Mouse (Mus musculus) spleen, postnatal 4 days (tissue): ENCODE data around the gene Slc15a3.

Experiments
- DNase-seq, 2 experiments: peaks; one replicate each; pipeline ENCODE4 v3.0.0; 2022; ENCODE audit warnings: low spot score in 2 of 2

Slc15a3 gene

DNA sequence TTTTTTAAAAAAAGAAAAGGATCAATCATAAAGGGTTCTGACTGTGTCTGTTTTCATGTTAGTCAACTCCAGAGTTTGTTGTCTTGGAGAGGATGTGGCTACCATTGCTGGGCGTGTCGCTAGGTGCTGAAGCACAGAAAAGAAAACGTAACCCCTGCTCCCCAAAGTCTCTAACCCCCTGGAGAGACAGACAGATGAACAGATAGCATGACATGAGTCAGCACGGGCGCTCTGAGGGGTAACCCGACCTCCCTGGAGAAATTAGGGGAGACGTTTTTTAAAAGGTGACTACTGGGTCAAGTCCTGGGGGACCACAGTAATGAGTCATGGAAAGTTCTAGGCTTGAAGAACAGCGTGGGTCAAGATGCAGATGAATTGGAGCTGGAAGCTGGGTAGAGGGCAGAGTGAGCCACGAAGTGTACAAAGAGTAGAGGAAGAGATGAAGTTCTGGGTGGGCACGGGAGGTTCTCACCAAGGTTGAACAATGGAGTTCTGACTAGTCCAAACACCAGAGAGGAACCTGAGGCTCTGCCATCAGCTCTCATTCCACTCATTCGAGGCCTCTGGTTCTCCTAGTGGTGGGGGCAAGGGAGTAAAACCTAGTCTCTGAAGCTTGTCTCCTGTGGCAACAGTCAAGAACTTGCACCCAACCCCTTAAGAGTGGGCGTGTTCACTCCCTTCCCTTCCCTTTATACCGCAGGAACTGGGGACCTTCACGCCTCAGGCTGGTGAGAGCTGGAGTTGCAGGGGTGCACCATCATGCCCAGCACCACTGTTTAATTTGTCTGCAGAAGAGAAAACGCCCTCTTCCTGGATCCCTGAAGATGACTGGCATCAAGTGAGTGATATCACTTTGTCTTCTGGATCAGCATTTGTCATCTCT lies at the start of gene Slc15a3:
TSS of gene Slc15a3 (plus strand) at position 718 of the 883 bp plus-strand sequence.
- DNase-seq, result no peak

GRCm38 (mm10) chr19:10790323-10790722 lies 49.2 kb upstream of the Slc15a3 start:
- DNase-seq, result no peak

GRCm38 (mm10) chr19:10793044-10793443 lies 46.5 kb upstream of the Slc15a3 start:
- DNase-seq, result no peak

DNA sequence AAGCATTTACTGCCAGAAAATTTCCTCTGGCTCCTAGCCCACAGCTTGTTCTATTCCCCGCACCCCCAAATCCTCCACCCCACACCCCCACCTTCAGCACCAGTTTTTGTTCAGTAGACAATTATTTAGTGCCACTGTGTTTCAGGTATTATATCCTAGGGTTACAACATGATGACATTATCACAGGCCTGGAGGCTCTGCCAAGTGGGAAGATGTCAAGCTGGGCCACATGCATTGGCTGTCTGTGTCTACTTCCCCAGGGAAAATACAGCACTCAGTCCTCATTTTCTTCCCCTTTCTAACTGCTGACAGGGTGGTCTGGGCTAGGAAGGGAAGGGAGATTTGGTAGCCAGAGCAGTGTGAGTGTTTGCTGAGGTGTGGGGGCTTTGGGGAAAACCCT lies 44.6 kb upstream of the Slc15a3 start:
- no peak for DNase-seq

DNA sequence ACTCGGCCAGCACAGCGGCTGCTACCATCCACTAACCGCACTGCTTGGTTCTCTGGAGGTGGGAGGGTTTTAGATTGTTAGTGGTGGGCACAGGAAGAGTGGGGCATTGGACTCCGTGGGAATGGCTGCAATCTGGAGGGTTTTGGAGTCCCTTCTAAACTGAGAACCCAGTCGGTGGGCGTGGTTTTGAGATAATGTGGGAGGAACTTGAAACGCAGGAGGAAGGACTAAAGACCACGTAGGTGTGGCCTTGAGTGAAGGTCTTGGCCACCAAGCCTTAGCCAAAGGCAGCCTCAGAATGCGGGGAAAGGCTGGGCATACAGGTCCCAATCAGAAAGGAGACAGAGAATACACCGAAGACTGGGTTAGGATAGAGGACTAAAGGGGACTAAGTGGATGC lies 41.0 kb upstream of the Slc15a3 start:
- DNase-seq, result no peak

- DNase-seq, result no peak
Observed at GRCm38 (mm10) chr19:10799155-10799554, 40.4 kb upstream of the Slc15a3 start.

DNA sequence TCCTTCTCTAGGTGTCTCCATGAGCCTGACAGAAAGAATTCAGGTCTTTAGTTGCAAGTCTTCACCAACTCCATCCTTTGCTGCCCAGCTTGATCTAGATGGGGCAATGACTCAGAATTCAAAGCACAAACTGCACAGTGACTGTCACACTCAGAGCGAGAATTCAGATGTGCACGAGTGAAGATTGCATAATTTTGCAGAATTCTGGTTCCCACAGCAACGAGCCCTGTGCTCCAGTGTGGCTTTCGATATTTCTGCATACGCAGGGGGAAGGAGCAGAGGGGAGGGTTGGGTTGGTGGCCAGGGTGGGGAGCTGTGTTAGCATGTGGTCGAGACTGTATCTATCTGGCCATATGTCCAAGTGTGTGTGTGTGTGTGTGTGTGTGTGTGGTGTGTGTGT lies 38.5 kb upstream of the Slc15a3 start:
- DNase-seq, result no peak

GRCm38 (mm10) chr19:10801906-10802305 lies 37.6 kb upstream of the Slc15a3 start:
- DNase-seq, result no peak

DNA sequence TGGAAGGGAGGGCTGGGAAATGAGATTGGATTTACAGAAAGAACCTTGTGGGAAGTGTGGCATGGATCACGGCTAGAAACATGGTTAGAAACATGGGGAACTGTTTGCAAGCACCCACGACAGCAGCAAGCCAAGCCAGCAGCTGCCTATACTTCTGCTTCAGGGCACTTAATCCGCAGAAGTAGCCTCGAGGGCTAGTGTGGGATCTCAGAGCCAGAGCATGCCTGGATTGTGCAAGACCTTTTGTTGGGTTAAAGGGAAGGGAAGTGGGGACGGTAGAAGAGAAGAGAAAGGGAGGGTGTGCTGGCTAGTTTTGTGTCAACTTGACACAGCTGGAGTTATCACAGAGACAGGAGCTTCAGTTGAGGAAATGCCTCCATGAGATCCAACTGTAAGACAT lies 35.8 kb upstream of the Slc15a3 start:
- no peak for DNase-seq

DNA sequence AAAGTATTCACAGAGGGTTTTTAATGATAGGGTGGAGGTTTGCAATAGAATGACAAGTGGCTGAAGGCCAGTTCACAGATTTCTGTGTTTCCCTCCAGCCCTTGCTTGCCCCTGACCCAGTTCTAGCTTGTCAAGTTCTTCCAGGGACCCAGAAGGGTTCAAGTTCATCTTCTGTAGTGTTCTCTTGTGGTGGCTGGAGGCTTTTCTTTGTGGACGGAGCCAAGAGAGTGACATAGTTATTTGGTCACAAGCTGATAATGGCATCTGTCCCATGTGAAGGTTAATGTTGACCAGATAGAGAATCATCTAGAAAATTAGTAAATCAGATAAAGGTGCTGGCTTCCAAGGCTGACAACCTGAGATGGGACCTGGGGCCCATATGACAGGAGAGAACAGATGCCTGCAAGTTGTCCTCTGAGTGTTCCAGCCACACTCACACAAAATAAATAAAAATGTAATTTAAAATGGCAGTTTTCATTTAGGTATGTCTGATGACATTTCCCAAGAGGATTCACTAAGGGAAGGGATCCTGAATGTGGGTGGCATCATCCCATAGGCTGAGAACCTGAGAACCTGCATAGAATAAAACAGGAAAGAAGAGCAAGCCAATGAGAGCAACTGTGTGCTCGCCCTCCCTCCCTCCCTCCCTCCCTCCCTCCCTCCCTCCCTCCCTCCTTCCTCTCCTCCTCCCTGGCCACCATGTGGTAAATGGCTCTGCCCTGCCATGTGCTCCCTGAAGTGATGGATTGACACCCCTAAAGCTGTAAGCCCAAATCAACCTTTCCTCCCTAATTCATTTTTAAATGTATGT lies 34.5 kb upstream of the Slc15a3 start:
- DNase-seq, result no peak

GRCm38 (mm10) chr19:10805661-10806285 lies 33.8 kb upstream of the Slc15a3 start:
- no peak for DNase-seq

- DNase-seq, result no peak
Observed at GRCm38 (mm10) chr19:10808524-10809233, 30.8 kb upstream of the Slc15a3 start.

DNA sequence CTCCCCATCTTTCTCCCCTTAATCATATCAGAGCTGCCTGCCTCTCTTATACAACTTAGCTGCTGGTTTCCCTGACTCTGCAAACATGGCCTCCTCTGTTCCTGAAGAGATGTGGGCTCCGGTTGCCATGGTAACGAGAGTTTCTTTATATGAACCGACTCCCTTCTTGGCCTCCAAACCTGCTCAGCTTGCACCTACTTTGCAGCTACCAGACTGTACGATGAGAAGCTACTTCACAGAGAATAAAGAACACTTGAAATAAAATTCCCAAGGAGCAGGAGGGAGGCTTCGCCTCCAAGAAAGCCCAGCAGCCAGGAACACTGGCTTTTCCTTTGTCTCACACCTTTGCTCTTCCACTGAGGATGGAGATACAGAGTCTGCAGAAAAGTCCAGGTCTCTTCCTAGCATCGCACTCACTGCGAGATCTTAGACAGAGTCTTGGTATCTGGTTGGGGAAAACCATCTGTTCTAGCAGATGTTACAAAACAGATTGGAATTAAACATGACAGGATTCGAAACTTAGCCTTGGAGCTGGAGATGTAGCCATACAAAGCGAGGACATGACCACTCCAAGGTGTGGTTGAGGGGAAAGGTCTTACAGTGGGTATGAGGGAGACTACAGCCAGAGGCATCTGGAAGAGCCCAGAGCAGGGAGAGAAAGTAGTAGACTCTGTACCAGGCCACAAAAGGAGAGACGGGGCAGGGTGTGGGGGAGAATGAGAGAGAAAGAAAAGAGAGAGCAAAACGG lies 29.9 kb upstream of the Slc15a3 start:
- DNase-seq, result no peak

- no peak for DNase-seq
Observed at GRCm38 (mm10) chr19:10810176-10810492, 29.4 kb upstream of the Slc15a3 start.

DNA sequence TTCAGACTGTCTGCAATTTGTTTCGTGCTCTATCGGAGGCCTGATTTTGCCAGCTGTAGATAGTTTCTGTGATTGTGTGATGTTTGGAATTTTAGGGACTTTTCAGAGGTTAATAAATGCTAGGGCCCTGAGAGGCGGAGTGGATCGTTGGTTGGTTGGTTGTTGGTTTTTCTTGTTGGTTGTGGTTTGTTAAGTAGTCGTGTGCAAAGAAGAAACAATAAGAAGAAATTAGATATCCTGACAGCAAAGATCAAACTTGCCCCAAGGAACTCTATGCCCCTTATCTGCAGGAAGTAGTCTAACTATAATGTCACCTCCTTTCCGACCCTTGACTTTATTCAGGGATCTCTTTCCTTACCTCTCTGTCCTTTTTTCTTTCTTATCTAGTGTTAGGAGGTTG lies 28.1 kb upstream of the Slc15a3 start:
- DNase-seq, result no peak

- DNase-seq, result no peak
Observed at GRCm38 (mm10) chr19:10813039-10813438, 26.5 kb upstream of the Slc15a3 start.

GRCm38 (mm10) chr19:10813905-10814304 lies 25.6 kb upstream of the Slc15a3 start:
- DNase-seq, result no peak

GRCm38 (mm10) chr19:10815871-10816270 lies 23.7 kb upstream of the Slc15a3 start:
- no peak for DNase-seq

- DNase-seq, result no peak
Observed at GRCm38 (mm10) chr19:10816462-10816861, 23.1 kb upstream of the Slc15a3 start.

DNA sequence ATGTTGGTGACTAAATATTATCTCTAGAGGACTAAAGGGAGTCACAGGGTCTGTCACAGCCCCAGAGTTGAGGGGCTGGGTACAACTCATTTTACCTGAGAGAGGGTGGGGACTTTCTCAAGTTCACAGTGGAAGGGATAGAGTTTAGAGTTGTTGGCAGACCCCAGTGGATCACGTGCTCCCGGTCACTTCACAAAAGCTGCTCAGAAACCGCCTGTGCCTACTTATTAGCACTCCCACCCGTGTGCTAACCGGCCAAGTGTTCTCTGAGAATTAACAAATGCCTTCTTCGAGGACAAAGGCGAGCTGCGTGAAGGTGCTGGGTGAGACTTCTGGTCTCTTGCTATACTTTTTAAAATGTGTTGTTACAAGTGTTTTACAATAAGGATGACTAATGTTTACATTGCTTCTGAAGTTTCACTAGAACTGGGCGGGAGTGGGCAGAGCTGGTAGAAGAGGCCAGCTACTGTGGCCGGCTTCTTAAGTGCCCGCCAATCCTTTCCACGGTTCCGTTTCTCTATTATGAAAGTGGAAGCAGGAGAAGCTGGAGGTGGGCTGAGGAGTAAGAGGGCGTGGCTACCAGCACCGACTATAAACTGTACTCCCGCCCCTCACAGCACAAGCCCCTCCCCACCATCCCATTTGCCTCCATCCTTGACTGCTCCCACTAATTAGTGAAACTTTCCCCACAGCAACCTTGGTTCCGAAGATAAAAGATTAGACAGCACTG lies 21.1 kb upstream of the Slc15a3 start:
- DNase-seq, result no peak

GRCm38 (mm10) chr19:10821319-10821718 lies 18.2 kb upstream of the Slc15a3 start:
- no peak for DNase-seq
